In genomic region chr15:3237963-3238362, GRCm38 (mm10) we compare ENCODE assay signal across 20 mouse cellular contexts. TPM values are rescaled to one million over a fixed set of nuclear protein-coding genes. Genes with fewer than 3 reads are reported as not detected.
DNase-seq lines count a peak whose midpoint lies in the region; TF ChIP-seq lines count a peak whose summit lies in the region.
"Had no signal": no experiment of that assay in that cellular context is flagged by ENCODE, and none has a peak within 500 bp of the region (broad histone marks: within the 10 kb centered on the region; RNA-seq: fewer than 3 reads in every experiment).

No protein-coding gene starts in this region.

- TF ChIP-seq POLR2A in brain, embryonic 14.5 days (IDR thresholded peaks at IDR 0.05; ENCODE audit: borderline replicate concordance, extremely low read depth, insufficient read depth, insufficient read length, poor library complexity, severe bottlenecking): no peak
- no peak for TF ChIP-seq POLR2A in thymus, adult 2 months (IDR thresholded peaks at IDR 0.05; ENCODE audit: control insufficient read depth, extremely low read depth, insufficient read depth, low read length, poor library complexity)

- no peaks in the 10 kb centered on the region for H3K27me3 ChIP-seq in thymus, adult 2 months (ENCODE audit: control insufficient read depth, insufficient read depth, low read length)
- H3K27me3 ChIP-seq: heart, embryonic 12.5 days; limb, embryonic 12.5 days; liver, embryonic 13.5 days; lung, embryonic 15.5 days had no signal

- peaks cover 8% of the 10 kb centered on the region for H3K4me1 ChIP-seq in thymus, adult 2 months (replicated peaks; ENCODE audit: control insufficient read depth, insufficient read depth, low read length)
- H3K4me1 ChIP-seq: heart, embryonic 12.5 days; limb, embryonic 12.5 days; lung, embryonic 15.5 days had no signal

- H3K36me3 ChIP-seq in thymus, adult 2 months (ENCODE audit: control insufficient read depth, insufficient read depth, low read length): no peaks in the 10 kb centered on the region
- H3K36me3 ChIP-seq: G1E; heart, embryonic 12.5 days; limb, embryonic 12.5 days; liver, embryonic 13.5 days; lung, embryonic 15.5 days had no signal

- peak overlapping the region; percentile 62; the same call in 1 of the 2 replicates for H3K27ac ChIP-seq in left cerebral cortex, adult 2 months
- H3K27ac ChIP-seq in thymus, adult 2 months (ENCODE audit: control insufficient read depth, insufficient read depth, low read length): no peak overlapping the region
- H3K27ac ChIP-seq: limb, embryonic 12.5 days; liver, embryonic 13.5 days; lung, embryonic 15.5 days had no signal

- DNase-seq in heart, adult 11 months: peak; percentile 72
- DNase-seq in heart, adult 18-20 months: no peak
- no peak for DNase-seq in left cerebral cortex, adult 2 months (ENCODE audit: extremely low spot score in 1 of 2, low spot score in 2 of 2)
- no peak for DNase-seq in left cerebral cortex, adult 18-20 months (ENCODE audit: low spot score in 2 of 2)
- peak; percentile 34 for DNase-seq in brain, embryonic 14.5 days (ENCODE audit: low read depth)
- peak; percentile 9 to 49 for DNase-seq in layer of hippocampus, postnatal 14 days (ENCODE audit: low spot score in 2 of 2)
- DNase-seq in thymus, adult 2 months: no peak
- no peak for DNase-seq in gastrocnemius, adult 18-20 months (ENCODE audit: low spot score)
- DNase-seq: adrenal gland, postnatal 25 days; heart, postnatal 14 days; kidney, adult 18-20 months; kidney, postnatal 10 days; liver, embryonic 13.5 days; lung, postnatal 4 days; thymus, postnatal 25 days had no signal

- intact Hi-C loops in left cerebral cortex, adult 2 months (cut with DNase I): no loop called here

- WGBS in thymus, adult 2 months: 100% methylated on average over 1 of the region's 1 CpGs

- H3K4me3 ChIP-seq in left cerebral cortex, adult 2 months: no peak overlapping the region
- H3K4me3 ChIP-seq in thymus, adult 2 months (ENCODE audit: control insufficient read depth, insufficient read depth, low read length): no peak overlapping the region
- H3K4me3 ChIP-seq: erythroblast, embryonic 14.5 days; heart, embryonic 12.5 days; limb, embryonic 12.5 days; liver, embryonic 13.5 days; lung, embryonic 15.5 days had no signal

- TF ChIP-seq CTCF in left cerebral cortex, adult 2 months (IDR thresholded peaks at IDR 0.05): no peak
- no peak for TF ChIP-seq CTCF in brain, embryonic 14.5 days (IDR thresholded peaks at IDR 0.05; ENCODE audit: borderline replicate concordance, extremely low read depth, insufficient read depth, insufficient read length)
- TF ChIP-seq CTCF in thymus, adult 2 months (IDR thresholded peaks at IDR 0.05; ENCODE audit: borderline replicate concordance, control insufficient read depth, extremely low read depth, insufficient read depth, low read length, poor library complexity): no peak

RNA-seq across cellular contexts. Expression of gene Selenop, which starts 30.4 kb away (rescaled TPM):
- 100 to 1,000 TPM; 347 to 405 TPM for total RNA-seq in heart, adult 18-20 months (2021)
- total RNA-seq in left cerebral cortex, adult 2 months (2021): 100 to 1,000 TPM; 284 to 293 TPM
- total RNA-seq in left cerebral cortex, adult 18-20 months (2021): 100 to 1,000 TPM; 241 to 307 TPM
- polyA plus RNA-seq in brain, embryonic 14.5 days (2012; rRNA removed): 53.0 and 95.9 TPM in 2 replicates
- total RNA-seq in layer of hippocampus, postnatal 14 days (2021): 100 to 1,000 TPM; 337 to 401 TPM
- 193 and 199 TPM in 2 replicates for polyA plus RNA-seq in thymus, adult 2 months (2012; rRNA removed)
- total RNA-seq in gastrocnemius, adult 18-20 months (2021): 100 to 1,000 TPM; 135 to 147 TPM
- polyA plus RNA-seq: G1E had no signal

Comparison
In these comparisons a context has a peak if more than half of its experiments do, and no peak if none do; other contexts are left out.
1. DNase-seq: peak in heart, adult 11 months (single experiment), brain, embryonic 14.5 days (single experiment) and layer of hippocampus, postnatal 14 days (2 of 2); none in heart, adult 18-20 months (0 of 2), left cerebral cortex, adult 2 months (0 of 2), left cerebral cortex, adult 18-20 months (0 of 2), thymus, adult 2 months (single experiment) and gastrocnemius, adult 18-20 months (single experiment).